Comparison of ENCODE assay signal across 25 mouse cellular contexts in genomic region chr11:60279483-60279882, GRCm38 (mm10). TPM values are rescaled to one million over a fixed set of nuclear protein-coding genes. Genes with fewer than 3 reads are reported as not detected.
A peak's percentile ranks its signal among the peaks of the same experiment; 100 is the strongest.
DNase-seq lines count a peak whose midpoint lies in the region; ATAC-seq and TF ChIP-seq lines count a peak whose summit lies in the region.
"Had no signal": no experiment of that assay in that cellular context is flagged by ENCODE, and none has a peak within 500 bp of the region (broad histone marks: within the 10 kb centered on the region; RNA-seq: fewer than 3 reads in every experiment).

No protein-coding gene starts in this region.

- no peaks in the 10 kb centered on the region for H3K27me3 ChIP-seq in heart, embryonic 12.5 days (replicated peaks)
- no peaks in the 10 kb centered on the region for H3K27me3 ChIP-seq in midbrain, embryonic 15.5 days (replicated peaks)
- no peaks in the 10 kb centered on the region for H3K27me3 ChIP-seq in midbrain, postnatal 0 days (ENCODE audit: insufficient read depth, low read length)
- H3K27me3 ChIP-seq: embryonic facial prominence, embryonic 13.5 days; hindbrain, embryonic 15.5 days; intestine, embryonic 15.5 days; lung, embryonic 15.5 days had no signal

- H3K36me3 ChIP-seq in heart, embryonic 12.5 days, result peaks cover 5% of the 10 kb centered on the region
- H3K36me3 ChIP-seq in midbrain, embryonic 15.5 days (replicated peaks), result no peaks in the 10 kb centered on the region
- H3K36me3 ChIP-seq in midbrain, postnatal 0 days (ENCODE audit: insufficient read depth, low read length), result peaks cover 3% of the 10 kb centered on the region; the same call in 1 of the 2 replicates
- H3K36me3 ChIP-seq: intestine, embryonic 15.5 days; lung, embryonic 15.5 days had no signal

- no peak overlapping the region for H3K9ac ChIP-seq in heart, embryonic 12.5 days
- H3K9ac ChIP-seq in midbrain, embryonic 15.5 days, result no peak overlapping the region
- no peak overlapping the region for H3K9ac ChIP-seq in midbrain, postnatal 0 days (replicated peaks; ENCODE audit: low read length, poor library complexity, severe bottlenecking)
- H3K9ac ChIP-seq: embryonic facial prominence, embryonic 13.5 days; hindbrain, embryonic 15.5 days; intestine, embryonic 15.5 days; lung, embryonic 15.5 days had no signal

- no peaks in the 10 kb centered on the region for H3K9me3 ChIP-seq in heart, embryonic 12.5 days (replicated peaks)
- H3K9me3 ChIP-seq in midbrain, embryonic 15.5 days, result no peaks in the 10 kb centered on the region
- H3K9me3 ChIP-seq in midbrain, postnatal 0 days (ENCODE audit: low read length), result no peaks in the 10 kb centered on the region
- H3K9me3 ChIP-seq: embryonic facial prominence, embryonic 13.5 days; hindbrain, embryonic 15.5 days; intestine, embryonic 15.5 days; lung, embryonic 15.5 days had no signal

- WGBS in heart, embryonic 12.5 days, result 30% methylated on average over 5 of the region's 5 CpGs
- WGBS in midbrain, embryonic 15.5 days, result 74% methylated on average over 5 of the region's 5 CpGs
- 79% methylated on average over 5 of the region's 5 CpGs for WGBS in midbrain, postnatal 0 days

- no peak for ATAC-seq in heart, embryonic 12.5 days (ENCODE audit: insufficient number of reproducible peaks, low FRiP score)
- ATAC-seq in midbrain, embryonic 15.5 days (replicated peaks), result no peak
- no peak for ATAC-seq in midbrain, postnatal 0 days (ENCODE audit: low FRiP score)
- ATAC-seq in megakaryocyte-erythroid progenitor cell, adult 5-6 weeks (replicated peaks; ENCODE audit: low FRiP score, low TSS enrichment, poor library complexity, severe bottlenecking), result peak; percentile 35; the same call in 1 of the 2 replicates
- ATAC-seq: intestine, embryonic 15.5 days; midbrain, embryonic 16.5 days had no signal

- peaks cover 52% of the 10 kb centered on the region for H3K4me1 ChIP-seq in heart, embryonic 12.5 days (replicated peaks)
- H3K4me1 ChIP-seq in midbrain, embryonic 15.5 days, result peaks cover 31% of the 10 kb centered on the region
- peaks cover 7% of the 10 kb centered on the region; the same call in 1 of the 2 replicates for H3K4me1 ChIP-seq in midbrain, postnatal 0 days (ENCODE audit: insufficient read depth, low read length)

- no peak overlapping the region for H3K4me3 ChIP-seq in heart, embryonic 12.5 days
- no peak overlapping the region for H3K4me3 ChIP-seq in layer of hippocampus, adult 2 months
- no peak overlapping the region for H3K4me3 ChIP-seq in midbrain, embryonic 15.5 days
- H3K4me3 ChIP-seq in midbrain, postnatal 0 days (ENCODE audit: low read depth, low read length), result no peak overlapping the region
- H3K4me3 ChIP-seq: embryonic facial prominence, embryonic 13.5 days; gastrocnemius, adult 2 months; hindbrain, embryonic 15.5 days; intestine, embryonic 15.5 days; left cerebral cortex, adult 2 months; lung, embryonic 15.5 days had no signal

- 0 out of 2 replicates have a peak overlapping the region, but pooled peaks have one; percentile 30 for H3K27ac ChIP-seq in heart, embryonic 12.5 days (ENCODE audit: poor library complexity, severe bottlenecking)
- peak overlapping the region; percentile 81 for H3K27ac ChIP-seq in layer of hippocampus, adult 2 months
- peak overlapping the region; percentile 69; the same call in 1 of the 2 replicates for H3K27ac ChIP-seq in midbrain, embryonic 15.5 days
- no peak overlapping the region for H3K27ac ChIP-seq in midbrain, postnatal 0 days (ENCODE audit: low read depth, low read length)
- H3K27ac ChIP-seq: embryonic facial prominence, embryonic 13.5 days; gastrocnemius, adult 2 months; hindbrain, embryonic 15.5 days; left cerebral cortex, adult 2 months; lung, embryonic 15.5 days had no signal

- no peak overlapping the region for H3K4me2 ChIP-seq in heart, embryonic 12.5 days
- H3K4me2 ChIP-seq in midbrain, embryonic 15.5 days, result no peak overlapping the region
- no peak overlapping the region for H3K4me2 ChIP-seq in midbrain, postnatal 0 days (ENCODE audit: low read depth, low read length, poor library complexity, severe bottlenecking)
- H3K4me2 ChIP-seq: embryonic facial prominence, embryonic 13.5 days; hindbrain, embryonic 15.5 days; intestine, embryonic 15.5 days; lung, embryonic 15.5 days had no signal

- no peak for TF ChIP-seq CTCF in layer of hippocampus, adult 2 months (conservative IDR thresholded peaks at IDR 0.05)
- TF ChIP-seq CTCF in midbrain, postnatal 0 days (IDR thresholded peaks at IDR 0.05), result no peak

- DNase-seq in heart, adult 18-20 months, result no peak
- DNase-seq in layer of hippocampus, adult 2 months (ENCODE audit: low spot score in 2 of 2), result no peak
- DNase-seq in layer of hippocampus, adult 18-20 months (ENCODE audit: low spot score in 2 of 2), result no peak
- DNase-seq in midbrain, postnatal 0 days (ENCODE audit: low spot score), result no peak
- no peak for DNase-seq in retina, embryonic 14.5 days (ENCODE audit: low spot score)
- DNase-seq: adrenal gland, postnatal 25 days; cerebellum, adult 11-12 months; cerebellum, postnatal 14 days; gastrocnemius, adult 2 months; heart, adult 11 months; heart, postnatal 14 days; kidney, postnatal 10 days; left cerebral cortex, postnatal 4 days; lung, postnatal 4 days; right cerebral cortex, postnatal 4 days; thymus, postnatal 14 days had no signal

RNA-seq across cellular contexts. Expression of gene Srebf1, which starts 57.1 kb away (rescaled TPM):
- 39.7 and 41.1 TPM in 2 replicates for polyA plus RNA-seq in heart, embryonic 12.5 days (2016; fragmentation: Nextera tagmentation; extraction: Ambion mirVana)
- 10 to 100 TPM; 25.7 to 36.6 TPM for total RNA-seq in heart, adult 18-20 months (2021)
- 10 to 100 TPM; 64.2 to 70.8 TPM for total RNA-seq in layer of hippocampus, adult 2 months (2021)
- total RNA-seq in layer of hippocampus, adult 18-20 months (2021), result 10 to 100 TPM; 73.9 to 80.4 TPM
- polyA plus RNA-seq in midbrain, embryonic 15.5 days (2015; fragmentation: Nextera tagmentation; extraction: Ambion mirVana), result 37.0 and 38.3 TPM in 2 replicates
- 77.1 and 96.5 TPM in 2 replicates for total RNA-seq in midbrain, postnatal 0 days (2014; rRNA removed)
- 34.5 and 38.1 TPM in 2 replicates for polyA plus RNA-seq in midbrain, postnatal 0 days (2015; fragmentation: Nextera tagmentation; extraction: Ambion mirVana)
- total RNA-seq in megakaryocyte-erythroid progenitor cell, adult 5-6 weeks (2014; fragmentation: Nextera tagmentation), result 73.1 and 92.3 TPM in 2 replicates
- 32.3 and 80.9 TPM in 2 replicates for total RNA-seq in megakaryocyte-erythroid progenitor cell, adult 5-6 weeks (2017)
